Mouse (Mus musculus): ENCODE measurements around the gene Epb41l3. TPM values are rescaled to one million over a fixed set of nuclear protein-coding genes. Genes with fewer than 3 reads are reported as not detected.

The Epb41l3 gene
- polyA plus RNA-seq, 2 experiments, result 102 to 140 TPM

GRCm38 (mm10) chr17:69155034-69155433 is 79.6 kb downstream of the Epb41l3 start:
- ATAC-seq (ENCODE audit: low FRiP score, low read depth), result no peak

GRCm38 (mm10) chr17:69156522-69157100 is 81.1 kb downstream of the Epb41l3 start:
- H3K4me1 ChIP-seq (ENCODE audit: control insufficient read depth, insufficient read depth, low read length), result peaks cover 19% of the 10 kb centered on the region
- DNase-seq (ENCODE audit: low spot score) (peak; percentile 68), ATAC-seq (ENCODE audit: low FRiP score, low read depth) (peak; percentile 85)
- H3K36me3 ChIP-seq (ENCODE audit: control insufficient read depth, insufficient read depth, low read length), result no peaks in the 10 kb centered on the region
- H3K4me2 ChIP-seq (replicated peaks; ENCODE audit: low read depth, low read length, severe bottlenecking), result peak overlapping the region; percentile 65
- peak overlapping the region; percentile 91 for H3K27ac ChIP-seq (replicated peaks; ENCODE audit: low read depth, low read length)
- 0% methylated on average over 18 of the region's 58 CpGs for WGBS
- no peak for TF ChIP-seq POLR2A (IDR thresholded peaks at IDR 0.05; ENCODE audit: borderline replicate concordance, extremely low read depth, insufficient read depth, insufficient read length)
- peak overlapping the region; percentile 98 for H3K9ac ChIP-seq (ENCODE audit: low read depth, low read length, severe bottlenecking)
- peak overlapping the region; percentile 97 for H3K4me3 ChIP-seq (replicated peaks; ENCODE audit: low read length)
- no peaks in the 10 kb centered on the region for H3K9me3 ChIP-seq (ENCODE audit: control insufficient read depth, low read length)
- H3K27me3 ChIP-seq (ENCODE audit: control insufficient read depth, insufficient read depth, low read length), result no peaks in the 10 kb centered on the region

More at GRCm38 (mm10) chr17:69155034-69155433, 79.6 kb downstream of the Epb41l3 start:
- Histone ChIP-seq H3K9ac (ENCODE audit: low read depth, low read length, severe bottlenecking) (no peak overlapping the region), H3K9me3 (ENCODE audit: control insufficient read depth, low read length) (no peaks in the 10 kb centered on the region), H3K27ac (replicated peaks; ENCODE audit: low read depth, low read length) (no peak overlapping the region), H3K4me1 (ENCODE audit: control insufficient read depth, insufficient read depth, low read length) (peaks cover 19% of the 10 kb centered on the region), H3K36me3 (ENCODE audit: control insufficient read depth, insufficient read depth, low read length) (no peaks in the 10 kb centered on the region), H3K27me3 (ENCODE audit: control insufficient read depth, insufficient read depth, low read length) (no peaks in the 10 kb centered on the region), H3K4me3 (replicated peaks; ENCODE audit: low read length) (no peak overlapping the region), H3K4me2 (replicated peaks; ENCODE audit: low read depth, low read length, severe bottlenecking) (no peak overlapping the region)
- WGBS, result 74% methylated on average over 8 of the region's 8 CpGs
- TF ChIP-seq POLR2A (IDR thresholded peaks at IDR 0.05; ENCODE audit: borderline replicate concordance, extremely low read depth, insufficient read depth, insufficient read length), result no peak
- DNase-seq (ENCODE audit: low spot score), result no peak

- H3K4me2 ChIP-seq (replicated peaks; ENCODE audit: low read depth, low read length, severe bottlenecking), result peak overlapping the region; percentile 65
- H3K4me1 ChIP-seq (ENCODE audit: control insufficient read depth, insufficient read depth, low read length), result peaks cover 19% of the 10 kb centered on the region
- H3K4me3 ChIP-seq (replicated peaks; ENCODE audit: low read length), result peak overlapping the region; percentile 97
- H3K9me3 ChIP-seq (ENCODE audit: control insufficient read depth, low read length), result no peaks in the 10 kb centered on the region
- no peaks in the 10 kb centered on the region for H3K27me3 ChIP-seq (ENCODE audit: control insufficient read depth, insufficient read depth, low read length)
- no peaks in the 10 kb centered on the region for H3K36me3 ChIP-seq (ENCODE audit: control insufficient read depth, insufficient read depth, low read length)
- peak; percentile 60 for DNase-seq (ENCODE audit: low spot score)
- peak; percentile 56 for ATAC-seq (ENCODE audit: low FRiP score, low read depth)
- H3K27ac ChIP-seq (replicated peaks; ENCODE audit: low read depth, low read length), result peak overlapping the region; percentile 91
- peak overlapping the region; percentile 98 for H3K9ac ChIP-seq (ENCODE audit: low read depth, low read length, severe bottlenecking)
- 2% methylated on average over 43 of the region's 66 CpGs for WGBS
- 0 out of 2 replicates have a peak, but pooled peaks have one; percentile 19 for TF ChIP-seq POLR2A (IDR thresholded peaks at IDR 0.05; ENCODE audit: borderline replicate concordance, extremely low read depth, insufficient read depth, insufficient read length)
These were observed 81.8 kb downstream of the Epb41l3 start for GRCm38 (mm10) chr17:69157101-69157808.

GRCm38 (mm10) chr17:69157809-69158185 is 82.3 kb downstream of the Epb41l3 start:
- Histone ChIP-seq H3K27ac (replicated peaks; ENCODE audit: low read depth, low read length) (peak overlapping the region; percentile 91), H3K4me2 (replicated peaks; ENCODE audit: low read depth, low read length, severe bottlenecking) (peak overlapping the region; percentile 65), H3K4me3 (replicated peaks; ENCODE audit: low read length) (peak overlapping the region; percentile 97), H3K4me1 (ENCODE audit: control insufficient read depth, insufficient read depth, low read length) (peaks cover 19% of the 10 kb centered on the region), H3K9me3 (ENCODE audit: control insufficient read depth, low read length) (no peaks in the 10 kb centered on the region), H3K9ac (ENCODE audit: low read depth, low read length, severe bottlenecking) (peak overlapping the region; percentile 98), H3K27me3 (ENCODE audit: control insufficient read depth, insufficient read depth, low read length) (no peaks in the 10 kb centered on the region), H3K36me3 (ENCODE audit: control insufficient read depth, insufficient read depth, low read length) (no peaks in the 10 kb centered on the region)
- 2% methylated on average over 11 of the region's 11 CpGs for WGBS
- no peak for TF ChIP-seq POLR2A (IDR thresholded peaks at IDR 0.05; ENCODE audit: borderline replicate concordance, extremely low read depth, insufficient read depth, insufficient read length)
- DNase-seq (ENCODE audit: low spot score) (peak; percentile 82), ATAC-seq (ENCODE audit: low FRiP score, low read depth) (peak; percentile 61)

- TF ChIP-seq POLR2A (IDR thresholded peaks at IDR 0.05; ENCODE audit: borderline replicate concordance, extremely low read depth, insufficient read depth, insufficient read length), result no peak
- Histone ChIP-seq H3K4me3 (replicated peaks; ENCODE audit: low read length) (peak overlapping the region; percentile 97), H3K9me3 (ENCODE audit: control insufficient read depth, low read length) (no peaks in the 10 kb centered on the region), H3K27ac (replicated peaks; ENCODE audit: low read depth, low read length) (0 out of 2 replicates have a peak overlapping the region, but pooled peaks have one; percentile 91), H3K36me3 (ENCODE audit: control insufficient read depth, insufficient read depth, low read length) (no peaks in the 10 kb centered on the region), H3K4me1 (ENCODE audit: control insufficient read depth, insufficient read depth, low read length) (peaks cover 19% of the 10 kb centered on the region), H3K9ac (ENCODE audit: low read depth, low read length, severe bottlenecking) (no peak overlapping the region), H3K27me3 (ENCODE audit: control insufficient read depth, insufficient read depth, low read length) (no peaks in the 10 kb centered on the region), H3K4me2 (replicated peaks; ENCODE audit: low read depth, low read length, severe bottlenecking) (peak overlapping the region; percentile 65)
- DNase-seq (ENCODE audit: low spot score), result peak; percentile 40
- no peak for ATAC-seq (ENCODE audit: low FRiP score, low read depth)
- WGBS, result 27% methylated on average over 5 of the region's 5 CpGs
These were observed 83.2 kb downstream of the Epb41l3 start for GRCm38 (mm10) chr17:69158690-69159089.

All from limb, embryonic 14.5 days (tissue).